Mouse (Mus musculus) neural tube, embryonic 15.5 days (tissue): ENCODE results near the gene Cpvl. TPM values are rescaled to one million over a fixed set of nuclear protein-coding genes. Genes with fewer than 3 reads are reported as not detected.
A peak's percentile ranks its signal among the peaks of the same experiment; 100 is the strongest.

Source experiments
- ATAC-seq: fragments of 200-750 bp; cut with Nextera tagmentation; 2 replicates; pipeline ENCODE4 v1.8.0; 2017; ENCODE audit warnings: mild to moderate bottlenecking, moderate TSS enrichment, moderate library complexity; ENCODE audit not compliant: low FRiP score
- H3K27ac ChIP-seq: fragments of 300-500 bp; sonication (generic); replicated peaks from 2 replicates; pipeline ENCODE4 v1.5.1; 2015; ENCODE audit warnings: mild to moderate bottlenecking, inconsistent platforms
- H3K27me3 ChIP-seq: fragments of 300-500 bp; sonication (generic); replicated peaks from 2 replicates; pipeline ENCODE4 v1.6.1; 2015; ENCODE audit warnings: inconsistent platforms
- H3K36me3 ChIP-seq: fragments of 300-500 bp; sonication (generic); 2 replicates; pipeline ENCODE4 v1.6.1; 2015; ENCODE audit warnings: inconsistent platforms
- H3K4me1 ChIP-seq: fragments of 300-500 bp; sonication (generic); 2 replicates; pipeline ENCODE4 v1.6.1; 2015; ENCODE audit warnings: inconsistent platforms
- H3K4me2 ChIP-seq: fragments of 300-500 bp; sonication (generic); 2 replicates; pipeline ENCODE4 v1.6.1; 2015; ENCODE audit warnings: inconsistent platforms, mild to moderate bottlenecking, moderate library complexity
- H3K4me3 ChIP-seq: fragments of 300-500 bp; sonication (generic); replicated peaks from 2 replicates; pipeline ENCODE4 v1.5.1; 2015; ENCODE audit warnings: mild to moderate bottlenecking, inconsistent platforms
- H3K9ac ChIP-seq: fragments of 300-500 bp; sonication (generic); replicated peaks from 2 replicates; pipeline ENCODE4 v1.6.1; 2015; ENCODE audit warnings: mild to moderate bottlenecking, inconsistent platforms
- H3K9me3 ChIP-seq: fragments of 300-500 bp; sonication (generic); replicated peaks from 2 replicates; pipeline ENCODE4 v1.6.1; 2016; ENCODE audit warnings: inconsistent platforms
- WGBS: fragments of 180-500 bp; shearing (Covaris S2); methylation state at CpG from one replicate; pipeline ENCODE4 v1.1.7; 2015; ENCODE audit warnings: mixed read lengths; 5-methylcytosine and 5-hydroxymethylcytosine counted together
- polyA plus RNA-seq: library from polyadenylated mRNA; unstranded; fragments of >200 nt; fragmentation: Nextera tagmentation; extraction: Ambion mirVana; gene quantifications from 2 replicates; pipeline ENCODE4 v1.2.1, GENCODE M21; 2015

The Cpvl gene
- 0.10 TPM in 1 of 2 replicates, not detected in the other for polyA plus RNA-seq

- no peak within 1 kb of the TSS for H3K27ac ChIP-seq
- H3K4me2 ChIP-seq: no peak within 1 kb of the TSS
- WGBS: 87% methylated on average over 5 of the region's 5 CpGs
- H3K9me3 ChIP-seq: no peaks in the 10 kb centered on the region
- no peak for ATAC-seq
- H3K27me3 ChIP-seq: 0 out of 2 replicates have a peak, but pooled peaks cover 2% of the 10 kb centered on the region
- H3K36me3 ChIP-seq: no peaks in the 10 kb centered on the region
- H3K4me3 ChIP-seq: no peak within 1 kb of the TSS
- no peak within 1 kb of the TSS for H3K9ac ChIP-seq
- peaks cover 3% of the 10 kb centered on the region; the same call in 1 of the 2 replicates for H3K4me1 ChIP-seq
Observed at GRCm38 (mm10) chr6:53978571-53978970, at the start of gene Cpvl. Gene Cpvl, minus strand, starts transcription at chr6:53978671.

- Histone ChIP-seq H3K9me3 (no peaks in the 10 kb centered on the region), H3K36me3 (no peaks in the 10 kb centered on the region), H3K4me3 (no peak overlapping the region), H3K27me3 (0 out of 2 replicates have a peak, but pooled peaks cover 3% of the 10 kb centered on the region), H3K4me2 (no peak overlapping the region), H3K9ac (no peak overlapping the region), H3K4me1 (0 out of 2 replicates have a peak, but pooled peaks cover 5% of the 10 kb centered on the region), H3K27ac (no peak overlapping the region)
- 94% methylated on average over 5 of the region's 5 CpGs for WGBS
- no peak for ATAC-seq
Observed at GRCm38 (mm10) chr6:54023846-54024245, 45.4 kb upstream of the Cpvl start.

- no peak for ATAC-seq
- 54% methylated on average over 15 of the region's 15 CpGs for WGBS
Observed at GRCm38 (mm10) chr6:54021123-54021789, 42.8 kb upstream of the Cpvl start.

GRCm38 (mm10) chr6:54018861-54019260 is 40.4 kb upstream of the Cpvl start:
- Histone ChIP-seq H3K9me3 (no peaks in the 10 kb centered on the region), H3K4me1 (0 out of 2 replicates have a peak, but pooled peaks cover 3% of the 10 kb centered on the region), H3K9ac (no peak overlapping the region), H3K4me3 (no peak overlapping the region), H3K36me3 (no peaks in the 10 kb centered on the region), H3K27me3 (0 out of 2 replicates have a peak, but pooled peaks cover 3% of the 10 kb centered on the region), H3K27ac (no peak overlapping the region), H3K4me2 (no peak overlapping the region)
- WGBS: 88% methylated on average over 5 of the region's 5 CpGs
- ATAC-seq: no peak

More at GRCm38 (mm10) chr6:54021123-54021789, 42.8 kb upstream of the Cpvl start:
- Histone ChIP-seq H3K36me3 (no peaks in the 10 kb centered on the region), H3K4me3 (no peak overlapping the region), H3K27ac (no peak overlapping the region), H3K4me2 (peak overlapping the region; percentile 11; the same call in 1 of the 2 replicates), H3K9ac (no peak overlapping the region), H3K4me1 (0 out of 2 replicates have a peak, but pooled peaks cover 5% of the 10 kb centered on the region), H3K27me3 (0 out of 2 replicates have a peak, but pooled peaks cover 3% of the 10 kb centered on the region), H3K9me3 (no peaks in the 10 kb centered on the region)

- no peak overlapping the region for H3K27ac ChIP-seq
- WGBS: 70% methylated on average over 2 of the region's 2 CpGs
- H3K36me3 ChIP-seq: no peaks in the 10 kb centered on the region
- no peaks in the 10 kb centered on the region for H3K9me3 ChIP-seq
- H3K4me2 ChIP-seq: no peak overlapping the region
- H3K4me3 ChIP-seq: no peak overlapping the region
- ATAC-seq: no peak
- H3K4me1 ChIP-seq: 0 out of 2 replicates have a peak, but pooled peaks cover 3% of the 10 kb centered on the region
- H3K27me3 ChIP-seq: 0 out of 2 replicates have a peak, but pooled peaks cover 5% of the 10 kb centered on the region
- no peak overlapping the region for H3K9ac ChIP-seq
Observed at GRCm38 (mm10) chr6:54018038-54018437, 39.6 kb upstream of the Cpvl start.

GRCm38 (mm10) chr6:54012163-54012562 is 33.7 kb upstream of the Cpvl start:
- Histone ChIP-seq H3K27me3 (0 out of 2 replicates have a peak, but pooled peaks cover 2% of the 10 kb centered on the region), H3K27ac (no peak overlapping the region), H3K4me2 (no peak overlapping the region), H3K4me3 (no peak overlapping the region), H3K9ac (no peak overlapping the region), H3K9me3 (no peaks in the 10 kb centered on the region), H3K36me3 (no peaks in the 10 kb centered on the region), H3K4me1 (peaks cover 19% of the 10 kb centered on the region)
- WGBS: 92% methylated on average over 1 of the region's 1 CpGs
- ATAC-seq: no peak

- Histone ChIP-seq H3K9ac (no peak overlapping the region), H3K27me3 (0 out of 2 replicates have a peak, but pooled peaks cover 2% of the 10 kb centered on the region), H3K27ac (no peak overlapping the region), H3K4me3 (no peak overlapping the region), H3K36me3 (no peaks in the 10 kb centered on the region), H3K9me3 (no peaks in the 10 kb centered on the region), H3K4me1 (peaks cover 31% of the 10 kb centered on the region), H3K4me2 (no peak overlapping the region)
- ATAC-seq: no peak
- 49% methylated on average over 9 of the region's 9 CpGs for WGBS
Observed at GRCm38 (mm10) chr6:54010362-54010761, 31.9 kb upstream of the Cpvl start.

- no peak overlapping the region for H3K9ac ChIP-seq
- no peaks in the 10 kb centered on the region for H3K36me3 ChIP-seq
- H3K4me2 ChIP-seq: no peak overlapping the region
- no peak overlapping the region for H3K4me3 ChIP-seq
- H3K9me3 ChIP-seq: no peaks in the 10 kb centered on the region
- H3K27ac ChIP-seq: no peak overlapping the region
- peaks cover 31% of the 10 kb centered on the region for H3K4me1 ChIP-seq
- no peak for ATAC-seq
- WGBS: 35% methylated on average over 4 of the region's 4 CpGs
- 0 out of 2 replicates have a peak, but pooled peaks cover 2% of the 10 kb centered on the region for H3K27me3 ChIP-seq
Observed at GRCm38 (mm10) chr6:54009293-54009692, 30.8 kb upstream of the Cpvl start.

- no peak overlapping the region for H3K9ac ChIP-seq
- H3K27me3 ChIP-seq: 0 out of 2 replicates have a peak, but pooled peaks cover 2% of the 10 kb centered on the region
- H3K36me3 ChIP-seq: no peaks in the 10 kb centered on the region
- peak overlapping the region; percentile 15; the same call in 1 of the 2 replicates for H3K4me2 ChIP-seq
- no peak overlapping the region for H3K27ac ChIP-seq
- peaks cover 31% of the 10 kb centered on the region for H3K4me1 ChIP-seq
- ATAC-seq: no peak
- WGBS: 63% methylated on average over 16 of the region's 16 CpGs
- H3K9me3 ChIP-seq: no peaks in the 10 kb centered on the region
- H3K4me3 ChIP-seq: no peak overlapping the region
Observed at GRCm38 (mm10) chr6:54008448-54009120, 30.1 kb upstream of the Cpvl start.

GRCm38 (mm10) chr6:54005302-54005701 is 26.8 kb upstream of the Cpvl start:
- Histone ChIP-seq H3K9ac (no peak overlapping the region), H3K27ac (no peak overlapping the region), H3K9me3 (no peaks in the 10 kb centered on the region), H3K4me2 (no peak overlapping the region), H3K4me1 (peaks cover 27% of the 10 kb centered on the region), H3K27me3 (no peaks in the 10 kb centered on the region), H3K36me3 (no peaks in the 10 kb centered on the region), H3K4me3 (no peak overlapping the region)
- 82% methylated on average over 4 of the region's 4 CpGs for whole genome bisulfite sequencing
- no peak for ATAC-seq

GRCm38 (mm10) chr6:53996226-53996955 is 17.9 kb upstream of the Cpvl start:
- Histone ChIP-seq H3K9me3 (no peaks in the 10 kb centered on the region), H3K4me1 (no peaks in the 10 kb centered on the region; the same call in 1 of the 2 replicates), H3K36me3 (no peaks in the 10 kb centered on the region), H3K9ac (no peak overlapping the region), H3K4me3 (no peak overlapping the region), H3K27me3 (no peaks in the 10 kb centered on the region), H3K4me2 (no peak overlapping the region), H3K27ac (no peak overlapping the region)
- no peak for ATAC-seq
- WGBS: 95% methylated on average over 3 of the region's 3 CpGs
